Mouse (Mus musculus): Measurements from ENCODE around the gene Phtf2.

The Phtf2 gene

DNA sequence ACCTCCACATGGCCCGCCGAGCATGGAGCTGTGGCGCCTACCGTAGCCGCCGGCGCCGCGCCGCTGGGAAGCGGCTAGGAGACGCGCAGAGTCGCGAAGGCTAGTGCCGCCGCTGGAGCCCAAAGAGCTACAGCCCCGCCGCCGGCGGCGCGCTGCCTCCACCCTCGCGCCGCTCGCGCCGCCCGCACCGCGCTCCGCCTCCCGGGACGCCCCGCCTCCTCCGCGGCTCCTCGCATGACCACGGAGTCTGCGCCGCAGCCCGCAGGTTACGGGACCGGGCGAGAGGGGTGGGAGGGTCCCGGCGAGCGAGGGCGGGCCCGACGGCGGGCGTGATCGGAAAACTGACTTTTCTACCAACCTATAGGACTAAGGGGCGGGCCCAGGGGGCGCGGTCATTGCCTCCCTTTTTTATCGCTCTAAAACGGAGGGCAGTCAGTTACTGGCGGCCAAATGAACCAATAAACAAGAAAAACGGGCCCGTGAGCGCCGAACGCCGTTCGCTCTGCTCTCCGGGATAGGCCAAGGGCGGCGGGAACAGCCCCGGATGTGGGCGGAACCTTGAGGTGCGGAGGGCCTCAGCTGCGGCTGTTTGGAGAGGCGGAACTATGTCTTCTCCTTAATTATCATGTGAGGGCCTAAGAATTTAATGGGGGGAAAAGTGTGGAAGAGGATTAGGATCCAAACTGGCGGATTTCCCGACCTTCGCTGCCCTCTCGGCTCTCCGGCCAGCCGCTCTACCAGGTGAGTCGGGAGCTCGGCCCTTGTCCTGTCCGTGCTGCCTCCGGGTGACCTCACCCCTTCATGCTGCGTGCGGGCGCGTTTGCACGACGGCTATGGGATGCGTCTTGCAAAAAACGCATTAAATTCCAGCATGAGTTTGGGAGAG is at the start of gene Phtf2, which contains the start of gene Tmem60:
Phtf2 (minus strand) TSS at position 210 of the 886 bp plus-strand sequence.
Tmem60 (plus strand) TSS at position 277 of the 886 bp plus-strand sequence.
- peak; percentile 97 for DNase-seq (ENCODE audit: low read depth)

DNA sequence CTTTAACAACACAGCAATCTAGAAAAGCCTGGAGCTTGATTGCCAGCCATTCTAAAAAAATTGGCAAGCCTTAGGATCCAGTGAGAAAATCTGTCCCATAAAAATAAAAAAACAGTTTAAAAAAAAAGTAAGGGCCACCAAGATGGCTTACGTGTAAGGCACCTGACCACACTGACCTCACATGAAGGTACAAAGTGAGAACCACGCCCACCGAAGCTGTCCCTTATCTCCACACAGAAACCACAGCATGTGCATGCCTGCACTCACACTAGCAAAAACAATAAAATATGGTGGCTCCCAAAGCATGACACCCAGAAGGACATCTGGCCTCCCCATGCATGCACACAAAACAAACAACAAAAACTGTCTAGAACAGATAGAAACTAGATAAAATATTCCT is 49.4 kb upstream of the Phtf2 start:
- no peak for DNase-seq (ENCODE audit: low read depth)

DNA sequence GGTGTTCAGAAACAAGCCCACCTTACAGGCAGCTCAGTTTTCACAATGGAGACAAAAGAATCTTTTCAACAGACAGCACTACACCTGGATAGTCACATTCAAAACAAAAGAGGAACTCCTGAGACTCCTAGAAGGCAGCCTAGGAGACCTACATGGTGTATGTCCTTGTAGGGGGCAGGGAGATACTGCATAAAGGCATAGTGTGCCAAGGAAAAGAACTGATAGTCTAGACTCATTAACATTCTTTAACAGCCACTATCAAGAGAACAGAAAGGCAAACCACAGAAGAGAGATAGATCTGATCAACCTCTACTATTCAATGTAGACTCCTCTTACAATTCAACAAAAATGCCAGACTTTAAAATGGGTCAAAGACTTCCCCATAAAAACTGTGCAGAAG is 48.5 kb upstream of the Phtf2 start:
- no peak for DNase-seq (ENCODE audit: low read depth)

DNA sequence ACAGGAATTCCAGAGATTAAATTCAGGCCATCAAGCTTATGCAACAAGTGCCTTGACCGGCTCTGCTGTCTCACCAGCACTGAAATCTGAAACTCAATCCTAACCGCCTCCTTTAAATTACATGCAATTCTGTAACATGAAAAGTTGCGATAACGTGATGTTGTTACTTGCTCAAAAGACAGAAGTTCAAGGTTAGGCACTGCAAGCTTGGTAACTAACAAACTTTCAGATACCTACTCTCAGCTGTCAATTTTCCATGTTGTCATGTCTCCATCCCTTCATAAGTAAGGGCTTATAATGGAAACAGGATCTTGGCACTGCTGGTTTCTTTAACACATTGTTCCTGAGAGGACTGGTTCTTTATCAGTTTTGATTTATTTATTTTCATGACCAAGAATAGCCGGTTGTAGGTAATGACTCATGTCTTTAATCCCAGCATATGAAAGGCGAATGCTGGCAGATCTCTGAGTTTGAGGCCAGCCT is 47.8 kb upstream of the Phtf2 start:
- no peak for DNase-seq (ENCODE audit: low read depth)

DNA sequence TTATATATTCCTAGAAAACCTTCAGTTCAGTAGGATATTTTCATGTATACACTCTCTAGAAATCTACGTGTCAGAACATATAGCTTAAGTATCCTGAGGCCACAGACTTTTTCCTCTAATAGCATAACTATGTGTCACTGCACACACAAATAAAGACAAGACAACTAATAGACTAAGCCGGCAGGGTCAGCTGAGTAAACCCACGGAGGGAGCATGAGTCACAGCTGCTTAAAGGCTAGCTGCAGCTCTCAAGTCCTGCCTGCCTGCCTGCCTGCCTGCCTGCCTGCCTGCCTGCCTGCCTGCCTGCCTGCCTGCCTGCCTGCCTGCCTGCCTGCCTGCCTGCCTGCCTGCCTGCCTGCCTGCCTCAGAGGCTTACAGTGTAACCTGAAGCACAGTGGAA is 43.5 kb upstream of the Phtf2 start:
- DNase-seq (ENCODE audit: low read depth), result no peak

DNA sequence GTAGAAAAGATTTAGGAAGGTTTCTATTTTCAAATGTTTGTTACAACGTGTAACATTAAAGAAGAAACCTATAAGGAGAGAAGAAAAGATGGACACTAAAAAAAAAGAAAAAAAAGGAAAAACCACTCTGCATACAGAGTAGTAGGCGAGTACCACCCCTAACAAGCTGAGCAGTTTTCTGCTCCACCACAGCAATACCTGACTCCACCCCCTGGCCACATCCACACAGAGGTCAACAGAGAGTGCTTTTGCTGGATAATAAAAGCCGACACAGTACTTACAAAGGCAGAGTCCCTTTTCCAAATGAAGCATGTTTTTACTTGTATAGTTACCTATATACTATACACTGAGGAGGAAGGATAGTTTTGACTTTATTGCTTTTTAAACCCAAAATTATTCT is 42.7 kb upstream of the Phtf2 start:
- no peak for DNase-seq (ENCODE audit: low read depth)

DNA sequence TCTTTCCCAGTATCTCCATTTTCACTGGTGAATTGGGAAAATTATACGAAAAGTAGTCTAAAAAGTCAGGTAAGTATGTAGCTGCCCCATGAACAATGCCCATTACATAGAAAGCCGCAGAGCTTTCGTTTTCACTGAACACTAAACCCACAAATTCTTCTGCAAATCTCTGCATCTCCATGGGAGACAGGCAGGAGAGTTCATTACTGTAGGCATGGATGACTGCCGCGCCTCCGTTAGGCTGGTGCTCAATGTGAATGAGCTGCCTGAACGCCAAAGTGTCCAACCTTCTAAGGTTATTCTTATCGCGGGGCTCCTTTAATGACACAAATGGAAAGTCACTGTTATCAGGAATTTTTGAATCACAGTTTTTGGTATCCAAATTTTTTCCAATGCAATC is 37.6 kb upstream of the Phtf2 start:
- no peak for DNase-seq (ENCODE audit: low read depth)

DNA sequence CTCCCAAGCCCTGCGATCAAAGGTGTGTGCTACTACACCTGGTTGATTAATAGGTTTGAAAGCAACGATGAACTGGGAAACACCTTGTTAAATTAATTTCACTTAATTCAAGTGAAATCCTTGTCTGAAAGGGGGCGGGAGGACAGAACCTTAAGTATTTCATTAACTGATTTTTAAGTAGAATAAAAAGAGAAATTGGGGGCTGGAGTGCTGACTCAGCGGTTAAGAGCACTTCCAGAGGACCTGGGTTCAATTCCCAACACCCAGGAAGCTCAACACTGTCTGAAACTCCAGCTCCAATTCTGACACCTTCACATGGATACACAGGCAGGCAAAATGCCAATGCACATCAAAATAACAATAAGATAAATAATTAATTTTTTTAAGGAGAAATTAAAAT is 37.0 kb upstream of the Phtf2 start:
- DNase-seq (ENCODE audit: low read depth), result no peak

DNA sequence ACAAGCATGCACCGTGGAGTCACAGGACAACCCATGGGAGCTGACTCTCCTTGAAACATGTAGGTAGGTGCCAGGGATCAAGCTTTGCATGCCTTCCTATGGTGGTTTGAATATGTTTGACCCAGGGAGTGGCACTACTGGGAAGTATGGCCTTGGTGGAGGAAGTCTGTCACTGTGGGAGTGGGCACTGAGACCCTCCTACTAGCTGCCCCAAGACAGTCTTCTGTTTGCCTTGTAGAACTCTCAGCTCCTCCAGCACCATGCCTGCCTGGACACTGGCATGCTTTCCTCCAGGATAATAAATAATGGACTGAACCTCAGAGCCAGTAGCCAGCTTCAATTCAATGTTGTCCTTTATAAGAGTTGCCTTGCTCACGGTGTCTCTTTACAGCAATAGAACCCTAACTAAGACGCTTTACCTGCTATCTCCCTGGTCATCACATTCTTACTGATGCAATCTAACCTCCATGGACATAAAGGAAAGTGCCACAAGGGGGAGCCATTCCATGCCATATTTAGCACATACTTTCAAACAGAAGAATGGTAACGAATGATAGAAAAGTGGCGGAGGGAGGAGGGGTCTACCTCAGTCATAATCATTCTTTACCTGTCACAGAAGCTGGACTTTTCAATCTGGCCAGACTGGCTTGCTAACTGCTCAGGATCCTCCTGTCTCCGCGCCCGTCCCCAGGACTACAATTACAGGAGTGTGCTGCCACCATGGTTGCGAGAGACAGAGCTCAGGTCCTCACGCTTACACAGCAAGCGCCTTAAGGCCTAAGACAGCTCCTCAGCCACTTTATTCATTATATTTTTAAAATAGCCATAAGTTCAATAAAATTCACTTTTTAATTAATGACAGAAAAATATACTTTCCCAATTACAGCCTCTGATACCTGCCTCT is 31.7 kb upstream of the Phtf2 start:
- DNase-seq (ENCODE audit: low read depth), result peak; percentile 55

DNA sequence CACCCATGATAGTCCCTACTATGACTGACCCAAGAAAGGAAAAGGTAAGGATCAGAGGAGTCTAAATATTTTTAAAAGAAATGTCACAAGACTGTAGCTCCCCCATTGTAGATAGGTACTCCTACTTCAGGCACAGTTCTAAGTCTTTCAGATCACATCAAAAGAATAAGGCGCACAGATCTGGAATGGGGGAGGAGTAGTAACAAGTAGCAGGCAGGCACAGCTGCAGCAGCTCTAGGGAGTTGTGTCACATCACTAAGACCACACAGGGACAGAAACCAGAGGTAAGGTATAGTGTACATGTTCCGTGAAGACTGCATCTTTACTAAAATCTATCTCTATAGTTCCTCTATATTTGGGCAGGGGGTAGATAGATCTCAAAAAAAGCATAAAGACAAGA is 29.8 kb upstream of the Phtf2 start:
- DNase-seq (ENCODE audit: low read depth), result no peak

DNA sequence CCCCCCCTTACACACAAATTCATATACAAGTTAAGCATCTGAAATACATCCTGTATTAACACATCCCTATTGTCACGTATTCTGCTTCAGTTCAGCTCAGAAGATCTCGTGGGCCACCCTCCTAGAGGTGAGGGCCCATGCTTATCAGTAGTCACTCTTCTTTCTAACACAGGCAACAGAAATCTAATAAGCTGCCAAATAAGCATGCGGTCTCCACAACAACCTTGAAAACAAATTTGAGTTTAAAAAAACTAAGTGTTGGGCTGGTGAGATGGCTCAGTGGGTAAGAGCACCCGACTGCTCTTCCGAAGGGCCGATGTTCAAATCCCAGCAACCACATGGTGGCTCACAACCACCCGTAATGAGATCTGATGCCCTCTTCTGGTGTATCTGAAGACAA is 24.3 kb upstream of the Phtf2 start:
- no peak for DNase-seq (ENCODE audit: low read depth)

DNA sequence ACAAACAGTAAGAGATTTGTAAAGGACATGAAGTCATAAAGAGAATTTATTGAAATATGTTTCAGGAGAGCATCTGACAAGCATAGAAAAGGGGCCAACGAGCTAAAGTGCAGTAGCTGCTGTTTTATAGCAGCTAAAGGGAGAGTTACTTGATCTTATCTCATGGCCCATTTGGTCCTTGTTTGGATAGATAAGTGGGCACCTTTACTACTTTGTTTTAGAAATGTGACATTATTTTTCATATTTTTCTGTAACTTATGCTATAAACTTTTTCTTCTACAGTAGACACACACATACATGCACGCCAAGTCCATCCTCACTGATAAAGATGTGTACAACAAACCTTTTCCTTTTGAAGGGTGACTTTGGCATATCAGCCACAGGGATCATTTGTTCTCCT is 23.5 kb upstream of the Phtf2 start:
- DNase-seq (ENCODE audit: low read depth), result no peak

DNA sequence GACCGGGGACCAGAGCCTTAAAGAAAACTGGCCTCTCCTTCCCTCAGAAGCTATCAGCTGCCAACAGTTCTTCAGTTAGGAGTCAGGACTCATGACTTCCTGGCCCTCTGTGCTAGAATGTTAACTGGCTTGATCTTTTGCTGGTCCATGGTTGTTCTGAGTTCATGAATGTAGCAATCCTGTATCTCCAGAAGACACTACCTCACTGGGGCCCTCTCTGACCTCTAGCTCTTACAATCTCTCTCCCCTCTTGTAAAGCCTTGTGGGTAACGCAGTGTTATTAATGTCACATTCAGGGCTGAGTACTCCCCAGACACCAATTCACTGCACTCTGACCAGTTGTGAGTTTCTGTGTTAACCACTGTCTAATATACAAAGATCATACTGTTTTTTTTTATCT is 22.7 kb upstream of the Phtf2 start:
- no peak for DNase-seq (ENCODE audit: low read depth)

DNA sequence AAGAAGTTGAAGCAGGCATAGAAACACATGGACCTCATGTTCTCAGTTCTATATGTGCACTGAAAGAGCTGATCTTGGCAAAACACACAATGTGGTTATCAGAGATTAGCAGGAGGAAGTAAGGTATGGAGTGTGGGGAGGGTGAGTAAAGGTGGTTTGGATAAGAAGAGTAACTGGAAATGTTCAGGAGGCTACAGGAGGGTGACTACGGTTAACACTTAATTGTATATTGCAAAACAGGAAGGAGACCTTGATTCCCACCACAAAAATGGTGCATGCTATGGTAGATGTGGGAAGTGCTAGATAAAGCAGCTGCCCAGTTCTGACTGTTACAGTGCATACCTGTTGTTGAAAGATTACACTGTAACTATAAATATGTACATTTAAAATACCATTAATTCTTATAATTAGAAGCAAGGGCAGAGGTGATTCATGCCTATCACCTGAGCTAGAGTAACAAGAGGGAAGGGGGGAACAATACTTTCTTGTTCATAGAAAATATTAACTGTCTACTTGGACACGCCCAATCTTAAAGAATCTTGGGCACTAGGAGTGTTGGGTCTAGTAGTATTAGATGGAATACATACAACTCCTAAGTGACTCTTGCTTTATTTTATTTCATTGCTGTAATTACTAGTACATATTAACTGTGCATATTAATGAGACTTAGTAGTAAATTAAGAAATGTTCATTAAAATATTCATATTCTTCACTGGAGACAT is 15.7 kb upstream of the Phtf2 start:
- peak; percentile 37 for DNase-seq (ENCODE audit: low read depth)

DNA sequence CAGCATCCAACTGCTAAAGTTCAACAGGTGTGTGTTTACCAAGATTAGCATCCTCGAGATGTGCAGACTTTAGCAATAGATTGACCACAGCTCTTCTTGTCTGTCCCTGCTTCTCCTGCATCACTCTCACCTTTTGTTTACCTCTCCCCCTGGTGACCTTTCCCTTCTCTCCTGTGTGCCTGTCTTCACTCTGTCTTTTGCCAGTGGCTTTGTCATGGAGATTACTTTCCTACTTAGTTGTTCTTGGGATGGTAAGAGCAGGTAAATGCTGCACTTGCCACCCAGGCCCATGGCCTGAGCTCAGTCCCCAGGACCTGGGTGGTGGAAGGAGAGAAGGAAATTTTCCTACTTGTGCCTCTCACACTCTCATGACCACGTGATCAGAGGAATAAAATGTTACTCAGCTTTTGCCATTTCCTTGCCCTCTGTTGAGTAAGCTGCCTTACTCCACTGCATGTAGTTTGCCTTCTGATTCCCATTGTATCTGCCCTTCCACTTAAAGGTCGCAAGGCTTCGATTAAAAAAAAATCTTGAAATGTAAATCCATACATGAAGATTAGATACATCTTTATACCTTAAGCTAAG is 2.2 kb upstream of the Phtf2 start:
- DNase-seq (ENCODE audit: low read depth), result no peak

DNA sequence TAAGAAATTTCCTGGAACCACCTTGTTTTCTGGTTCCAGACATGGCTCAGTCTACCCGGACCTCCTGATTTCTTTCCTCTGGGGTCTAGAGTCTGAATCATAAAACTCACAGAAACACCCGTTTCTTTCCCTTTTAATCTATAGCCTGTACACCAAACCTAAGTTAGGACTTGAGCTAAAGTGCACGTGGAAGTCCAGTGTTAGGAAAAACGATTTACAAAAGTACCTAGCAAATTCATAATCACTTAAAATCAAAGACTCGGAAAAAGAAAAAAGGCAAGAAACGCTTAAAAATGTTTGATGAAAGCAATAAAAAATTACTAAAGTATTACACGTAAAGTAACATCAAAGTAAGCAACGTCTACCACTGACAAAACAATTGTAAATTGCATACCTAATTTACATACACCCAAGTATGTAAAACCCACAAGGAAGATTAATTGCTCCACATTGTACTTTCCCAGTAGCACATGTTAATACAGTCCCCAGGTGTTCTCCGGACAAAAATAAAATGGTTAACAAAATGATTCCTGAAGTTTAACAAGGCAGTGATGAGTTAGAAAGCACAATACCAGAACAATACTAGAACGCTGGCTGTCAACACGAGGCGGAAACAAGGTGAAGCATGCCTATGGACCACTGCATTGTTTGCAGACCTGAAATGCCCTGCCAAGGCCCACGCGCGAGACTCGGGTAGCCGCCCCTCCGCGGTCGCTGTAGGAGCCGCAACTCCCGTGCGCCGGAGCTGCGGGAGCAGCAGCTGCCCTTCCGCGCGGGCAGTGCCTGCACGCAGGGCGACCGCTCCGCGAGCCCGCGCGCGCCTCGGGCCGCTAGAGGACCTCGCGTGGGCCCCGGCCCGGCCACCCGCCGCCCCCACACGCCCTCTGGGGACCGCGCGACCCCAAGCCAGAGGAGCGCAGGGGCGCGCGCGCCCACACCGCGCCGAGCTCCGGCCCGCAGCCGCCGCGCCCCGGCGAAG is 838 bp downstream of the Phtf2 start:
- no peak for DNase-seq (ENCODE audit: low read depth)

DNA sequence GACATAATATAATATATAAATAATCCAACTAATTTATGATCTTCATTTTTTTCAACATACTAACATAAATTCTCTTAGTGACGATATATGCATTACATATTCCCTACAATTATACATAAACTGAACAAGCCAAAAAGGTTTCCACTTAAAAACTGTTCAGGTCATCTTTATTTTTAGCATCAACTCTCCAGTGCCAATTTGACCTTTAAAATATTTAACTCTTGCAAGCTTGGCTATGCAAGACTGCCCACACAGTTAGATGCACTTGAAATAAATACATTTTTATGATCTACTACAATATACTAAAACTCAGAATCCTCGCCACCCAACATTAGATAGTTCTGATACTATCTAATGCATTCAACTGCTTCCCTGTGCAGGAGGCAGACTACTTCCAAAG is 1.5 kb downstream of the Phtf2 start:
- no peak for DNase-seq (ENCODE audit: low read depth)

DNA sequence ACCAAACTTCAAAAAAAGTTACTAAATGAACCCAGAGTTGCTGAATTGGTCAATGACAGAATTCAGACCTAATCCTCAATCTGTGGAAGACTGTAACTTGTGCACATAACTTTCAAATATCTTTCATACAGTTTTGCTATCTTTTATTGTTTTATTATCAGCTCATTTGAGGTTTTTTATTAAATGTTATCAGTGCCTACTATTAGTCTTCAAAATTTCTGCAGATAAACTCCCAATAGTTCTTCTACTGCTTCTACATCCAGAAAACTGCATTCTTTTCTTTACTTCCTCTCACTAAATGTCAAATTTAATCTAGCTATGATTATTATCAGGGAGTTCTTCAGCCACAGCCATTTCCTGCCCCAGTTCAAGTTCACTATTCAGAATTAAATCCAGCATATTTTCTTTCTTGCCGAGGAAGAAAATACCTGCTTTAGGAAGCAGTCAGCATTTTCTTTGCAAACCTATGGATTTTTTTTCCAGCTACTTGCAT is 4.9 kb downstream of the Phtf2 start:
- no peak for DNase-seq (ENCODE audit: low read depth)

DNA sequence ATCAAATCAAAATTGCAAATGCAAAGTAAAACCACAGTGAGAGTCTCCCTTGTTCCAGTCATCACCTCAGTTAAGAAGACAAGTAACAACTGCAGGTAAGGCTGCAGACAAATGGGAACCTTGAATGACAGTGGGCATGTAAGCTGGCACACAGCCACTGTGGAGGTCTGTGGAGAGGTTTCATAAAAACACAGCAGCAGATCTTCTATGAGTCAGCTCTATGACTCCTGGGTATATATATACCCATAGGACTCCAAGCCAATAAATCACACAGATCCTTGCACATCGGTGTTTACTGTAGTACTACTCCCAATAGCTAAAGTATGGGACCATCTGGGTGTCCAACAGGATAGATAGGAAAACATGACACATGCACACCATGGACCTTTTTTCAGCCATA is 8.8 kb downstream of the Phtf2 start:
- DNase-seq (ENCODE audit: low read depth), result no peak

DNA sequence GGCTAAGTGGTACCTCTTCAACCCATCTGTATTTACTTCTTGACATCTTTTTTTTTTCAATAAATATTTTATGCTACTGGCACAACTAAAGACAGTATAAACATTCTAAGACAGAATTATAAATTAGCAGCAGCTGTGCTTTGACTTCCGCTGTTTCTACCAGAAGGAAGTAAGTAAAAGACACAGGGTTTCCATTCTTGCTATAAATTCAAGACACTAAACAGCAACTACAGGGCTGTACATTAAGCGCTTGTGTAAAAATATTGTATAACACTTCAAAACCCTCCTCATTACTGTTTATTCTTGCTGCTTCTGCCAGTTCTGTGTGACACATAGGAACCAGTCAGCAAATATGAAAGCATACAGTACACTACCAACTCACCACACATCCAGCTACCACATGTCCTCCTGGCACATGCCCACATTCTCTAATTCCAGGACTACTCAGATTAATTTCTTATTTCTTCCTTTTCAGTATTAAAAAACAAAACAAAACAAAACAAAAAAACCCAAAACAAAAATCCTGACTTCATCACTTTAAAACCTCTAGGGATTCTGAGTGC is 16.6 kb downstream of the Phtf2 start:
- no peak for DNase-seq (ENCODE audit: low read depth)

Measured in c-Kit-positive CD71-negative TER-119-negative erythroid progenitor cells, embryonic 14.5 days (primary cell).